Mouse (Mus musculus) heart, embryonic 15.5 days (tissue): Measurements from ENCODE around the gene Rptn. TPM values are rescaled to one million over a fixed set of nuclear protein-coding genes. Genes with fewer than 3 reads are reported as not detected.

Experiments
- ATAC-seq: fragments of 200-750 bp; cut with Nextera tagmentation; replicated peaks from 2 replicates; pipeline ENCODE4 v1.8.0; 2017; ENCODE audit warnings: low read depth, moderate TSS enrichment; ENCODE audit not compliant: insufficient number of reproducible peaks, insufficient read depth, low FRiP score
- H3K27ac ChIP-seq: fragments of 300-500 bp; sonication (generic); 2 replicates; pipeline ENCODE4 v1.5.1; 2015; ENCODE audit warnings: mild to moderate bottlenecking, inconsistent platforms
- H3K27me3 ChIP-seq: fragments of 300-500 bp; sonication (generic); 2 replicates; pipeline ENCODE4 v1.6.1; 2015; ENCODE audit warnings: inconsistent platforms
- H3K36me3 ChIP-seq: fragments of 300-500 bp; sonication (generic); 2 replicates; pipeline ENCODE4 v1.6.1; 2015; ENCODE audit warnings: mild to moderate bottlenecking, inconsistent platforms
- H3K4me1 ChIP-seq: fragments of 300-500 bp; sonication (generic); replicated peaks from 2 replicates; pipeline ENCODE4 v1.6.1; 2015; ENCODE audit warnings: inconsistent platforms
- H3K4me2 ChIP-seq: fragments of 300-500 bp; sonication (generic); 2 replicates; pipeline ENCODE4 v1.6.1; 2015; ENCODE audit warnings: inconsistent platforms, mild to moderate bottlenecking, moderate library complexity
- H3K4me3 ChIP-seq: fragments of 300-500 bp; sonication (generic); 2 replicates; pipeline ENCODE4 v1.5.1; 2015; ENCODE audit warnings: mild to moderate bottlenecking, inconsistent platforms
- H3K9ac ChIP-seq: fragments of 300-500 bp; sonication (generic); 2 replicates; pipeline ENCODE4 v1.6.1; 2015; ENCODE audit warnings: mild to moderate bottlenecking, inconsistent platforms
- H3K9me3 ChIP-seq: fragments of 300-500 bp; sonication (generic); replicated peaks from 2 replicates; pipeline ENCODE4 v1.6.1; 2016; ENCODE audit warnings: inconsistent platforms
- WGBS: fragments of 180-500 bp; shearing (Covaris S2); methylation state at CpG from one replicate; pipeline ENCODE4 v1.1.7; 2015; ENCODE audit warnings: mixed read lengths; 5-methylcytosine and 5-hydroxymethylcytosine counted together
- polyA plus RNA-seq: library from polyadenylated mRNA; unstranded; fragments of >200 nt; fragmentation: Nextera tagmentation; extraction: Ambion mirVana; gene quantifications from 2 replicates; pipeline ENCODE4 v1.2.1, GENCODE M21; 2015

Rptn gene
- not detected in 2 replicates for polyA plus RNA-seq

DNA sequence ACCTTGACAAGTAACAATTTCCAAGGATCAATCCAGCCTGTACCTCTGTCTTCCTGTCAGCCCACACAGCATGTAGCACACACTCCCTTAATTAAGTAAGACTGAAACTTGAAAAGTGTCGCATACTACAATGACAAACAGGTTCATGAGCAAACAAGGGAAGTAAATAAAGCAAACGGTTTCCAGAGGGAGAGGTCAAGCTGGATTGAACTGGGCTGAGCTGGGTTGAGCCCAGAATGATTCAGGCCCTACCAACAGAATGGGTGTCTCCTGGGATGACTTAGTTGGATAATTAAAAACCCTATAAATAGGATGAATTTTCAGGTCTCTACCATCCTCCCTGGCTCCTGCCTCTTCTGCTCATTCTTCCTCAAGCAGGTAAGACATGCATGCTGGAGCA is at the start of gene Rptn:
Gene Rptn (plus strand): TSS at position 334 of the 400 bp plus-strand sequence.
- 69% methylated on average over 2 of the region's 2 CpGs for WGBS
- no peaks in the 10 kb centered on the region for H3K9me3 ChIP-seq
- H3K4me3 ChIP-seq = no peak within 1 kb of the TSS
- H3K9ac ChIP-seq = no peak within 1 kb of the TSS
- ATAC-seq = no peak
- H3K4me1 ChIP-seq = no peaks in the 10 kb centered on the region
- no peak within 1 kb of the TSS for H3K4me2 ChIP-seq
- H3K36me3 ChIP-seq = no peaks in the 10 kb centered on the region
- no peak within 1 kb of the TSS for H3K27ac ChIP-seq
- H3K27me3 ChIP-seq = no peaks in the 10 kb centered on the region

DNA sequence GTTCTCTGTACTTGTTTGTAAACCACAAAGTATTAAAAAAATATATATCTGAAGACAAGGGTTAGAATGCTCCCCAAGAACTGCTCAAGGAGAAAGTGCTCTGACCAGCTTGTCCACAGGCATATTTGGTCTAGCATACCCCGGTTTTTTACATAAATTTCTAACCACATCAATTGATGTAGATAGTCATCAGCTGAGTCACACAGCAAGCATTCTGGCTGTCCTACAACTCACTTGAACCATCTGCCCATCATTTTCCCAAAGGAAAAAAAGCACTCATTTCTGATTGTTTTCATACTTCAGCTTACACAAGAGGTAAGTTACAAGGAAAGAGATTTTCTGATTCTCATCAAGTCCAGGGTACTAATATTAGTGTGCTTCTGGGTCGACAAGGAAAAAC is 46.6 kb upstream of the Rptn start:
- no peak overlapping the region for H3K9ac ChIP-seq
- H3K4me3 ChIP-seq = no peak overlapping the region
- H3K4me2 ChIP-seq = no peak overlapping the region
- ATAC-seq = no peak
- H3K4me1 ChIP-seq = no peaks in the 10 kb centered on the region
- no peak overlapping the region for H3K27ac ChIP-seq
- WGBS = 54% methylated on average over 2 of the region's 2 CpGs
- no peaks in the 10 kb centered on the region for H3K36me3 ChIP-seq
- H3K9me3 ChIP-seq = no peaks in the 10 kb centered on the region
- H3K27me3 ChIP-seq = no peaks in the 10 kb centered on the region

DNA sequence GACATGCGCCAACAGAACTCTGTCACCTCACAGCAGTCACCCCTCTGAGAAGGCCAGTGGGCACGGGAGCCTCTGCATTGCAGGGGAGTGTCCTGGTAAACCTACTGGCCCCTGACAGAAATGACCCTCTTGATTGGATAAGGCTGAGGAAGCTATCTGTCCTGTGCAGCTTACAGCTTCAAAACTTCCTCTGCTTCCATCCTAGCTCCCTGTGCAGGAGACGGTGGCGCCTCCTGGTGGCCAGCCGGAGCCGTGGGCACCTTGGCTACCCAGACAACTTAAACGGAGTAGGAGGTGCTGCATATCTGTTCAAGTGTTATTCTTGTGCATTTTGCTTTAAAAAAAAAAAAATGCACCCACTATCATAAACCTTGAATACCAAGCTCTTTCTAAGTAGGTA is 33.5 kb upstream of the Rptn start:
- 20% methylated on average over 7 of the region's 7 CpGs for WGBS
- no peaks in the 10 kb centered on the region for H3K36me3 ChIP-seq
- no peak overlapping the region for H3K9ac ChIP-seq
- no peaks in the 10 kb centered on the region for H3K4me1 ChIP-seq
- H3K4me2 ChIP-seq = no peak overlapping the region
- no peaks in the 10 kb centered on the region for H3K27me3 ChIP-seq
- ATAC-seq = no peak
- H3K9me3 ChIP-seq = no peaks in the 10 kb centered on the region
- H3K27ac ChIP-seq = no peak overlapping the region
- H3K4me3 ChIP-seq = no peak overlapping the region

DNA sequence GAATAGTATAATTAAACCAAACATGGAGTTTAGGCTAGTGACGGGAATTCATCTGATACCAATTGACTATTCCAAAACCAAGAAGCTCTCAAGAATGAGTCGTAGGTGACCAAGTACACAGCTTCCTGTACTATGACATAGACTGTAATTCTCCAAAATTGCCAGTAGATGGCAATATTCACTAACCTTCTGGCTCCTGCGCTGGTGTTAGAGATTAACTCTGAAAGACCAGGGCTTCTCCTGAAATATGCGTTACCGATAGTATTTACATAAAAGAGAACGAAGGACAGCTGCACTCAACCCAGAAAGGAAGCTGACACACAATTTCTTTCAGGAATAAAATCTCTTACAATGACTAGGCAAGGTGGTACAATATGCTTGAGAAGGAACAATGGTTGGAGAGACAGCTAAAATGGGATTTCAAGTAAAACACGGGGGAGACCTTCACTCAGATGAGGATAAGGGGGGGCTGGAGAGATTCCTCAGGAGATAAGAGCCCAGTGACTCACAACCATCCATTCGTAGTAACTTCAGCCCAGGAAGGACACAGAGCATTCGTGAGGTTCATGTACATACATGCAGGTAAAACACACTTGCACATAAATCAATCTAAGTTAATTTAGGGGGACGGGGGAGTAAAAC is 31.4 kb upstream of the Rptn start:
- Histone ChIP-seq H3K4me1 (no peaks in the 10 kb centered on the region), H3K9ac (no peak overlapping the region), H3K9me3 (no peaks in the 10 kb centered on the region), H3K36me3 (no peaks in the 10 kb centered on the region), H3K4me2 (peak overlapping the region; percentile 18; the same call in 1 of the 2 replicates), H3K27ac (no peak overlapping the region), H3K27me3 (no peaks in the 10 kb centered on the region), H3K4me3 (no peak overlapping the region)
- WGBS = 11% methylated on average over 10 of the region's 10 CpGs
- ATAC-seq = no peak

DNA sequence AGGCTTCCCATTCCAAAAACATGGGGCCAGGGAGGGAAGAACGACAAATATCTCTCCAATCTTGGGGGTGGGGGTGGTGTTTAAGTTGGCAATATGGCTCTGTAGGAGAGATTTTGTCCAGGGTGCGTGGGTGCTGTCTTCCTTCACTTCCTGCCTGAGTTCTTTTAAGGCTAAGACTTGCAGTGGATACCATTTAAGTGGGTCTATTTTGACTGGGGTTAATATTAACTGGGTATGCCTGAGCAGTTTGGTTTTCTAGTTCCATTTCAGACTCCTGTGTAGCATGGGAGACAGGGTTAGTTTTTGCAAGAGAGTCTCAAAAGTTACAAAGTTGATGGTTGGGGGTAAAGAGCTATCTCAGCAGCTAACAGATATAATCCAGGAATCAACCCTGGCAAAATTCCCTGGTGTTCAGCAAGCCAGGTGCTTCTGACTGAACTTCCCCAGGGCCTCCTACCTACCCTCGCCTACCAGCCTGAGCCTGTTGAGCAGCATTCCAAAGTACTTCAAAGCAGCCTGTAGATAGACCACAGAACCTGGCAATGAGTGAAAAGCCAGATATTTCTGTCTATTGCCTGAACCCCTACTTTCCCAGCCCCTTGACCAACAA is 26.4 kb upstream of the Rptn start:
- Histone ChIP-seq H3K27me3 (no peaks in the 10 kb centered on the region), H3K27ac (no peak overlapping the region), H3K9me3 (no peaks in the 10 kb centered on the region), H3K36me3 (no peaks in the 10 kb centered on the region), H3K9ac (no peak overlapping the region), H3K4me1 (no peaks in the 10 kb centered on the region), H3K4me3 (no peak overlapping the region), H3K4me2 (no peak overlapping the region)
- WGBS = 41% methylated on average over 3 of the region's 3 CpGs
- no peak for ATAC-seq

DNA sequence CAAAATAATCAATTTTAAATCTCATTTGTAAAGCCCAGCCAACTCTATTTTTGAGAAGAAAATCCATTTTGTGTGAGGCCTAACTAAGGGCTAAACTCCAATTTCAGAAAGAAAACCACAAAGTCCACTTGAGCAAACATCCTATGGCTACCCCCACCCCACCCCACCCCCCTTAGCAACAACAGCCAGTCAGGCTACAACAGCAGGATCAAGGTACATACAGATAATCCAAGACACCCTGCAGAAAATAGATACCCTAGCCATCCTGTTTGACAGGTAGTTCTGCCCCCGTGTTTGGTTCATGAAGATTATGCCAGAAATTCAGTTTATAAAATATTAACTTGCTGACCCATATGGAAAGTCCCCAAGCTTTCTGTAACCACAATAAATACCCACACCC is 25.3 kb upstream of the Rptn start:
- H3K4me2 ChIP-seq = no peak overlapping the region
- no peak overlapping the region for H3K4me3 ChIP-seq
- H3K9ac ChIP-seq = no peak overlapping the region
- H3K36me3 ChIP-seq = no peaks in the 10 kb centered on the region
- H3K27me3 ChIP-seq = no peaks in the 10 kb centered on the region
- 47% methylated on average over 1 of the region's 1 CpGs for WGBS
- no peak overlapping the region for H3K27ac ChIP-seq
- no peaks in the 10 kb centered on the region for H3K9me3 ChIP-seq
- no peak for ATAC-seq
- no peaks in the 10 kb centered on the region for H3K4me1 ChIP-seq

DNA sequence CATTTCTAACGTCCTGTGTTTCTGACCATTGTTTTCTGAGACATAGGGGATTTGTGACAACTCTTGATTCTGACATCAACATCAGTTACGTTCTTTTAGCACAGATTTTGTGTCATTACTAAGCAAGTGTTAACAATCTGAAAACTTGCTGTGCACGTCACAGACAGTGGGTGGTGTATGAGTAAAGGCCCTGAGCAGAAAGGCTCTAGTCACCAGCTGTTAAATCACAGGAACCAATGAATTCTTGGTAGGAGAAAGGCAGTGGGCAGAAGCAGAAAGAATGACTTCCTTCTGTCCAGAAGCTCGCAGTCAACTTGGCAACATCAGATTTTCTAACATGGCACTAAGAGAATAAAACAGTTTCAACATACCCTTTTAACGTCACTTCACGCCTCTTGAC is 20.1 kb upstream of the Rptn start:
- 64% methylated on average over 6 of the region's 6 CpGs for WGBS
- Histone ChIP-seq H3K27ac (no peak overlapping the region), H3K9ac (no peak overlapping the region), H3K4me1 (no peaks in the 10 kb centered on the region), H3K4me3 (no peak overlapping the region), H3K4me2 (no peak overlapping the region), H3K9me3 (no peaks in the 10 kb centered on the region), H3K36me3 (no peaks in the 10 kb centered on the region), H3K27me3 (no peaks in the 10 kb centered on the region)
- no peak for ATAC-seq

DNA sequence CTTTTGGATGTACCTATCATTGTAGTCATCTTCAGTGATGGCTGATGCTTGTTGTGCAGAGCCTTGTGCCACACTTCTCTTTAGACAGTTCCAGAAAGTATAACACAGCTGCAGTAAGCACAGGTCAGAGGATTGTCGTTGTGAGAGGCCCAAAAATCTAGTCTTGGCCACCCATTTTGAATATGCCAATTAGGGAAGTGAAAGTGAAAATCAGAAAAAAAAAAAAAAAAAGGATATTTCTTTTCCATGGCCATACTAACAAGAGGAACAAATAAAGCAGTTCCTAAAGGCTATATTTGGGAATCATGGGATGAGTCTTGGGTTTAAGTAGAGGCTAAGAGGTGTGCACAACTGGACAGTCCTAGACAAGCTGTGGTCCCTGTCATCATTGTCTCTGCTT is 18.3 kb upstream of the Rptn start:
- ATAC-seq = no peak
- no peaks in the 10 kb centered on the region for H3K4me1 ChIP-seq
- H3K27ac ChIP-seq = no peak overlapping the region
- H3K36me3 ChIP-seq = no peaks in the 10 kb centered on the region
- no peaks in the 10 kb centered on the region for H3K9me3 ChIP-seq
- no peak overlapping the region for H3K9ac ChIP-seq
- 61% methylated on average over 1 of the region's 1 CpGs for WGBS
- no peak overlapping the region for H3K4me2 ChIP-seq
- H3K27me3 ChIP-seq = no peaks in the 10 kb centered on the region
- H3K4me3 ChIP-seq = no peak overlapping the region

DNA sequence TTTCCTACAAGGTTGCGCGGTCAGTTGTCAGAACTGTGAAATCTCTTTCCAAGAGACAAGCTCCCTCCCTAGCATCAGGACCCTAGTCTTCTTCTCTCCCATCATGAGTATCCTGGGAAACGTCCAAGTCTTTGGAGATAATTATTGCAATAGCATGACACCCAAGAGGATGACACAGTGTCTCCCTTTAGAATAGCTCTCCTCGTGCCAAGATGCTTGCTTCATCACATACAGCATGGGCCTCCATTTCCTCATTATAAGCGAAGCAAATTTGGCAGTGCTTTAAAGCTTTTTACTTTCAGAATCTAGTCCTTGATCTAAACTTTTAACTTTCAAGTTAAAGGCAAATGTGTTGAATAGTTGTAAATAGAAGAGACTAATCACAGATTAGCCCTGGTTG is 17.9 kb upstream of the Rptn start:
- Histone ChIP-seq H3K36me3 (no peaks in the 10 kb centered on the region), H3K4me1 (no peaks in the 10 kb centered on the region), H3K4me2 (no peak overlapping the region), H3K4me3 (no peak overlapping the region), H3K9ac (no peak overlapping the region), H3K27me3 (no peaks in the 10 kb centered on the region), H3K27ac (no peak overlapping the region), H3K9me3 (no peaks in the 10 kb centered on the region)
- 78% methylated on average over 5 of the region's 5 CpGs for WGBS
- ATAC-seq = no peak

DNA sequence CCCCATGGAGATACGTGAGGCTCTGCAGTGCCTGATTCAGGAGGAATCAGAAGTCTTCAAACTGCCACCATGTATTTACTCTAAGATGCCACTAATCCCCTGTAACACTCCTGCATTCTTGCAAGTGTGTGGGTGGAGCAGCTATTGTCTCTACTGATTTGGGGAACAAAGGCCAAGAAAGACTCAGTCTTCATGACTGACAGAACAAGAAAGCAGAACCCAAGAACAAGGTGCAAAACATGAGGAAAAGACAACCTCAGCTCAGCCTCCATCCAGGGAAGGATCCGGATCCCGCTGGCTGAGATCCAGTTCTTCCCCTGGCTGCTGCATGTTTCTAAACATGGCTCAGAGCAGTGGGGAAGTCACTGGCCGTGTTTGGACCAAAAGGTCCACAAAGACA is 15.4 kb upstream of the Rptn start:
- no peaks in the 10 kb centered on the region for H3K27me3 ChIP-seq
- no peaks in the 10 kb centered on the region for H3K4me1 ChIP-seq
- no peaks in the 10 kb centered on the region for H3K36me3 ChIP-seq
- H3K9ac ChIP-seq = no peak overlapping the region
- no peak for ATAC-seq
- no peak overlapping the region for H3K4me2 ChIP-seq
- H3K9me3 ChIP-seq = no peaks in the 10 kb centered on the region
- no peak overlapping the region for H3K27ac ChIP-seq
- H3K4me3 ChIP-seq = no peak overlapping the region
- 62% methylated on average over 4 of the region's 4 CpGs for WGBS

DNA sequence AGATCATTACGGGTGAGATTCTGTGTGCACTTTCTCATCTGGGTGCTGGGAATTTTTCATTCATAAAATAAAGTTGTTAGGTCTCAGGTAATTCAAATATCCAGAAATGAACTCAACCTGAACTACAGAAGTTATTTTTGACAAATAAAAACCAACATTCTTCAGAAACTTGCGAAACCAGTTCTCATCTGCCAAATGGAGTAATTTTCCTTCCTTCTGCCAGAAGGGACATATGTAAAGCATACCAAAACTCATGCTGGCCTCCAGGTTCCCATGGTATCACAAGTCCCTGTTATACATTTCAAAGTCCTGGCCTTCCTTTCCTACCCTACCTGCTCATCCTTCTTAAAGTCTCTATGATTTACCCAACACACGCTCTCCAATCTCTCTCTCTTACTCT is 10.4 kb downstream of the Rptn start:
- Histone ChIP-seq H3K27ac (no peak overlapping the region), H3K9me3 (no peaks in the 10 kb centered on the region), H3K4me1 (no peaks in the 10 kb centered on the region), H3K4me3 (no peak overlapping the region), H3K36me3 (no peaks in the 10 kb centered on the region), H3K27me3 (no peaks in the 10 kb centered on the region), H3K9ac (no peak overlapping the region), H3K4me2 (no peak overlapping the region)
- WGBS = 91% methylated on average over 3 of the region's 3 CpGs
- ATAC-seq = no peak

DNA sequence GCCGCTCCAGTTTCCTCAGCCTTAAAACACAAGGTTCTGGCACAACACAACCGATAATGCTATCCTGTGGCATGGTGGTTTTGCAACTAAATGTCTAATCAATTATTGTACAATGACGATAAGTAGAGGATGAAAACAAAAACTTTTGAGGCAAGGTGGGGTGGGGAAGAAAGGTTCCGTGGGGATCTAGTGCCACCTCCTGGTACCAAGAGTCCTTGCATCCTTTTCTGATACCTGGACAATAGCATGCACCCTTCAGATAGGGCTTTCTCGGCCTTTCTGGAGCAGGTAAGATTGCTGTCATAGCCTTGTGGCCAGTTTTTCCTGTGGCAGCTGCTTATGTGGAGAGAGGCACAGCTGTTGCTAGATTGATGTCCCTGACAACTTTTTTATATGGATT is 13.5 kb downstream of the Rptn start:
- H3K4me1 ChIP-seq = no peaks in the 10 kb centered on the region
- no peak overlapping the region for H3K9ac ChIP-seq
- WGBS = 34% methylated on average over 5 of the region's 5 CpGs
- H3K9me3 ChIP-seq = no peaks in the 10 kb centered on the region
- H3K36me3 ChIP-seq = no peaks in the 10 kb centered on the region
- H3K27me3 ChIP-seq = no peaks in the 10 kb centered on the region
- no peak overlapping the region for H3K4me3 ChIP-seq
- H3K4me2 ChIP-seq = no peak overlapping the region
- H3K27ac ChIP-seq = no peak overlapping the region
- ATAC-seq = no peak
